In genomic region chr11:116627072-116628020, GRCm38 (mm10) we compare ENCODE assay signal across 9 mouse cellular contexts. TPM values are rescaled to one million over a fixed set of nuclear protein-coding genes. Genes with fewer than 3 reads are reported as not detected.
DNase-seq lines count a peak whose midpoint lies in the region; ATAC-seq and TF ChIP-seq lines count a peak whose summit lies in the region.
"Had no signal": no experiment of that assay in that cellular context is flagged by ENCODE, and none has a peak within 500 bp of the region (broad histone marks: within the 10 kb centered on the region; RNA-seq: fewer than 3 reads in every experiment).

No protein-coding gene starts in this region.

- no peaks in the 10 kb centered on the region for H3K9me3 ChIP-seq in hindbrain, postnatal 0 days (ENCODE audit: low read length)
- no peaks in the 10 kb centered on the region for H3K9me3 ChIP-seq in hindbrain, embryonic 13.5 days
- no peaks in the 10 kb centered on the region for H3K9me3 ChIP-seq in stomach, postnatal 0 days (ENCODE audit: control insufficient read depth, low read length)
- H3K9me3 ChIP-seq: intestine, embryonic 15.5 days had no signal

- no peak overlapping the region for H3K4me3 ChIP-seq in hindbrain, postnatal 0 days (ENCODE audit: low read length)
- no peak overlapping the region for H3K4me3 ChIP-seq in hindbrain, embryonic 13.5 days
- no peak overlapping the region for H3K4me3 ChIP-seq in stomach, postnatal 0 days (ENCODE audit: low read depth, low read length)
- H3K4me3 ChIP-seq: intestine, embryonic 15.5 days had no signal

- ATAC-seq in hindbrain, postnatal 0 days: no peak
- no peak for ATAC-seq in hindbrain, embryonic 13.5 days (ENCODE audit: low FRiP score)
- ATAC-seq in stomach, postnatal 0 days (ENCODE audit: low FRiP score, low TSS enrichment): no peak
- ATAC-seq: intestine, embryonic 15.5 days had no signal

- H3K36me3 ChIP-seq in hindbrain, postnatal 0 days (ENCODE audit: insufficient read depth, low read length): no peaks in the 10 kb centered on the region
- no peaks in the 10 kb centered on the region for H3K36me3 ChIP-seq in hindbrain, embryonic 13.5 days
- no peaks in the 10 kb centered on the region for H3K36me3 ChIP-seq in stomach, postnatal 0 days (ENCODE audit: control insufficient read depth, insufficient read depth, low read length)
- H3K36me3 ChIP-seq: intestine, embryonic 15.5 days had no signal

- no peak overlapping the region for H3K27ac ChIP-seq in hindbrain, postnatal 0 days
- no peak overlapping the region for H3K27ac ChIP-seq in hindbrain, embryonic 13.5 days
- no peak overlapping the region for H3K27ac ChIP-seq in stomach, postnatal 0 days (replicated peaks)
- H3K27ac ChIP-seq: intestine, embryonic 15.5 days had no signal

- TF ChIP-seq EP300 in stomach, postnatal 0 days (optimal IDR thresholded peaks at IDR 0.05): no peak

- H3K4me2 ChIP-seq in hindbrain, postnatal 0 days (ENCODE audit: low read depth, low read length): no peak overlapping the region
- H3K4me2 ChIP-seq in hindbrain, embryonic 13.5 days: no peak overlapping the region
- no peak overlapping the region for H3K4me2 ChIP-seq in stomach, postnatal 0 days (replicated peaks; ENCODE audit: low read depth)
- H3K4me2 ChIP-seq: intestine, embryonic 15.5 days had no signal

- DNase-seq in hindbrain, postnatal 0 days (ENCODE audit: low spot score): peak; percentile 46
- DNase-seq in thymus, postnatal 4 days: peak; percentile 75
- no peak for DNase-seq in thymus, postnatal 0 days (ENCODE audit: low spot score)
- peak; percentile 62 for DNase-seq in heart, postnatal 4 days
- peak; percentile 56 for DNase-seq in stomach, postnatal 0 days (ENCODE audit: low spot score)
- DNase-seq in urinary bladder, postnatal 4 days (ENCODE audit: low spot score in 2 of 2): no peak
- DNase-seq in layer of hippocampus, postnatal 36 days: no peak

- peaks cover 7% of the 10 kb centered on the region; the same call in 1 of the 2 replicates for H3K27me3 ChIP-seq in hindbrain, postnatal 0 days (ENCODE audit: insufficient read depth, low read length)
- peaks cover 32% of the 10 kb centered on the region for H3K27me3 ChIP-seq in hindbrain, embryonic 13.5 days
- no peaks in the 10 kb centered on the region for H3K27me3 ChIP-seq in stomach, postnatal 0 days (ENCODE audit: control insufficient read depth, insufficient read depth, low read length)

- H3K9ac ChIP-seq in hindbrain, postnatal 0 days (replicated peaks; ENCODE audit: low read length): no peak overlapping the region
- H3K9ac ChIP-seq in hindbrain, embryonic 13.5 days: no peak overlapping the region
- H3K9ac ChIP-seq in stomach, postnatal 0 days (ENCODE audit: low read length): no peak overlapping the region
- H3K9ac ChIP-seq: intestine, embryonic 15.5 days had no signal

- peak; percentile 50 for TF ChIP-seq CTCF in hindbrain, postnatal 0 days (IDR thresholded peaks at IDR 0.05; ENCODE audit: low read depth)
- TF ChIP-seq CTCF in stomach, postnatal 0 days (IDR thresholded peaks at IDR 0.05; ENCODE audit: low read depth): peak; percentile 63

- H3K4me1 ChIP-seq in hindbrain, postnatal 0 days (ENCODE audit: insufficient read depth, low read length): peaks cover 10% of the 10 kb centered on the region; the same call in 1 of the 2 replicates
- H3K4me1 ChIP-seq in hindbrain, embryonic 13.5 days (replicated peaks): peaks cover 15% of the 10 kb centered on the region
- H3K4me1 ChIP-seq in stomach, postnatal 0 days (replicated peaks; ENCODE audit: control insufficient read depth, insufficient read depth): peaks cover 3% of the 10 kb centered on the region; the same call in 1 of the 2 replicates

- WGBS in hindbrain, postnatal 0 days: 44% methylated on average over 10 of the region's 10 CpGs
- WGBS in hindbrain, embryonic 13.5 days: 38% methylated on average over 10 of the region's 10 CpGs
- WGBS in stomach, postnatal 0 days: 40% methylated on average over 10 of the region's 10 CpGs

RNA-seq across cellular contexts. Expression of gene Rhbdf2, which starts 0.5 kb away (rescaled TPM):
- total RNA-seq in hindbrain, postnatal 0 days (2014; rRNA removed): 3.8 and 4.0 TPM in 2 replicates
- polyA plus RNA-seq in hindbrain, postnatal 0 days (2015; fragmentation: Nextera tagmentation; extraction: Ambion mirVana): 1.1 and 1.6 TPM in 2 replicates
- 1.8 and 2.1 TPM in 2 replicates for polyA plus RNA-seq in hindbrain, embryonic 13.5 days (2015; fragmentation: Nextera tagmentation; extraction: Ambion mirVana)
- polyA plus RNA-seq in thymus, postnatal 0 days (2015; fragmentation: Nextera tagmentation; extraction: Ambion mirVana): 8.8 and 11.2 TPM in 2 replicates
- 10 to 100 TPM; 16.4 to 17.5 TPM for total RNA-seq in heart, postnatal 4 days (2021)
- 5.7 and 6.1 TPM in 2 replicates for polyA plus RNA-seq in stomach, postnatal 0 days (2015; fragmentation: Nextera tagmentation; extraction: Ambion mirVana)
- 1 to 10 TPM in 1 of 2 experiments, under 1 TPM in 1; 0.90 to 1.4 TPM for total RNA-seq in layer of hippocampus, postnatal 36 days (2021)

RNA-seq across cellular contexts. Expression of gene Prcd, which starts 26.0 kb away (rescaled TPM):
- total RNA-seq in hindbrain, postnatal 0 days (2014; rRNA removed): 1.2 and 1.3 TPM in 2 replicates
- 5.3 and 6.4 TPM in 2 replicates for polyA plus RNA-seq in hindbrain, postnatal 0 days (2015; fragmentation: Nextera tagmentation; extraction: Ambion mirVana)
- 1.2 and 1.4 TPM in 2 replicates for polyA plus RNA-seq in hindbrain, embryonic 13.5 days (2015; fragmentation: Nextera tagmentation; extraction: Ambion mirVana)
- polyA plus RNA-seq in thymus, postnatal 0 days (2015; fragmentation: Nextera tagmentation; extraction: Ambion mirVana): 0.27 and 0.57 TPM in 2 replicates
- total RNA-seq in heart, postnatal 4 days (2021): 1 to 10 TPM; 1.1 to 1.5 TPM
- 2.6 and 2.7 TPM in 2 replicates for polyA plus RNA-seq in stomach, postnatal 0 days (2015; fragmentation: Nextera tagmentation; extraction: Ambion mirVana)
- 1 to 10 TPM; 5.0 to 5.2 TPM for total RNA-seq in layer of hippocampus, postnatal 36 days (2021)

RNA-seq across cellular contexts. Expression of gene Cygb, which starts 26.8 kb away (rescaled TPM):
- 48.4 and 54.7 TPM in 2 replicates for total RNA-seq in hindbrain, postnatal 0 days (2014; rRNA removed)
- 46.0 and 48.1 TPM in 2 replicates for polyA plus RNA-seq in hindbrain, postnatal 0 days (2015; fragmentation: Nextera tagmentation; extraction: Ambion mirVana)
- polyA plus RNA-seq in hindbrain, embryonic 13.5 days (2015; fragmentation: Nextera tagmentation; extraction: Ambion mirVana): 16.4 and 18.1 TPM in 2 replicates
- polyA plus RNA-seq in thymus, postnatal 0 days (2015; fragmentation: Nextera tagmentation; extraction: Ambion mirVana): 7.9 and 8.1 TPM in 2 replicates
- total RNA-seq in heart, postnatal 4 days (2021): 10 to 100 TPM; 46.2 to 57.9 TPM
- polyA plus RNA-seq in stomach, postnatal 0 days (2015; fragmentation: Nextera tagmentation; extraction: Ambion mirVana): 22.1 and 22.2 TPM in 2 replicates
- 10 to 100 TPM; 72.2 to 74.8 TPM for total RNA-seq in layer of hippocampus, postnatal 36 days (2021)

RNA-seq across cellular contexts. Expression of gene Aanat, which starts 41.1 kb away (rescaled TPM):
- 0.68 TPM in 1 of 2 replicates, not detected in the other for total RNA-seq in hindbrain, postnatal 0 days (2014; rRNA removed)
- 0.46 and 0.81 TPM in 2 replicates for polyA plus RNA-seq in hindbrain, postnatal 0 days (2015; fragmentation: Nextera tagmentation; extraction: Ambion mirVana)
- 0.36 and 1.0 TPM in 2 replicates for polyA plus RNA-seq in hindbrain, embryonic 13.5 days (2015; fragmentation: Nextera tagmentation; extraction: Ambion mirVana)
- not detected in 2 replicates for polyA plus RNA-seq in thymus, postnatal 0 days (2015; fragmentation: Nextera tagmentation; extraction: Ambion mirVana)
- total RNA-seq in heart, postnatal 4 days (2021): not detected
- polyA plus RNA-seq in stomach, postnatal 0 days (2015; fragmentation: Nextera tagmentation; extraction: Ambion mirVana): 0.10 TPM in 1 of 2 replicates, not detected in the other
- total RNA-seq in layer of hippocampus, postnatal 36 days (2021): under 1 TPM; 0.33 to 0.77 TPM
- polyA plus RNA-seq: intestine, embryonic 15.5 days had no signal

RNA-seq across cellular contexts. Expression of gene Ube2o, which starts 46.1 kb away (rescaled TPM):
- 101 and 112 TPM in 2 replicates for total RNA-seq in hindbrain, postnatal 0 days (2014; rRNA removed)
- 31.3 and 31.9 TPM in 2 replicates for polyA plus RNA-seq in hindbrain, postnatal 0 days (2015; fragmentation: Nextera tagmentation; extraction: Ambion mirVana)
- polyA plus RNA-seq in hindbrain, embryonic 13.5 days (2015; fragmentation: Nextera tagmentation; extraction: Ambion mirVana): 14.1 and 14.8 TPM in 2 replicates
- 6.4 and 6.8 TPM in 2 replicates for polyA plus RNA-seq in thymus, postnatal 0 days (2015; fragmentation: Nextera tagmentation; extraction: Ambion mirVana)
- 10 to 100 TPM; 29.1 to 33.8 TPM for total RNA-seq in heart, postnatal 4 days (2021)
- polyA plus RNA-seq in stomach, postnatal 0 days (2015; fragmentation: Nextera tagmentation; extraction: Ambion mirVana): 4.7 and 5.3 TPM in 2 replicates
- total RNA-seq in layer of hippocampus, postnatal 36 days (2021): 10 to 100 TPM; 91.3 to 98.8 TPM

Comparison
In these comparisons a context has a peak if more than half of its experiments do, and no peak if none do; other contexts are left out.
1. DNase-seq: peak in hindbrain, postnatal 0 days (single experiment), thymus, postnatal 4 days (single experiment), heart, postnatal 4 days (single experiment) and stomach, postnatal 0 days (single experiment); none in thymus, postnatal 0 days (single experiment), urinary bladder, postnatal 4 days (0 of 2) and layer of hippocampus, postnatal 36 days (0 of 2).